Mouse (Mus musculus): ENCODE measurements around the gene Rpl32.

GRCm38 (mm10) chr6:115782781-115783180, 25.8 kb downstream of the Rpl32 start:
- no peak for TF ChIP-seq E2F4 (IDR thresholded peaks at IDR 0.05; ENCODE audit: borderline replicate concordance, low read depth, low read length)
- no peak for TF ChIP-seq KAT2A (conservative IDR thresholded peaks at IDR 0.05; ENCODE audit: low read depth, low read length)
- TF ChIP-seq POLR2A (IDR thresholded peaks at IDR 0.05; ENCODE audit: control insufficient read depth in 1 of 2, insufficient read depth in 1 of 2, low read depth in 1 of 2, low read length in 2 of 2, poor library complexity in 1 of 2) = no peak
- no peak for TF ChIP-seq EP300 (IDR thresholded peaks at IDR 0.05; ENCODE audit: low read depth in 1 of 2, low read length in 2 of 2)
- no peak for TF ChIP-seq POLR2AphosphoS2 (IDR thresholded peaks at IDR 0.05; ENCODE audit: low read length)
- TF ChIP-seq TCF12 (IDR thresholded peaks at IDR 0.05; ENCODE audit: low read depth, low read length) = no peak
- no peak for TF ChIP-seq MAZ (IDR thresholded peaks at IDR 0.05; ENCODE audit: low read depth, low read length)

Measured in MEL (cell line).